Mouse (Mus musculus) stomach, embryonic 16.5 days (tissue): ENCODE measurements around the gene Uevld. TPM values are rescaled to one million over a fixed set of nuclear protein-coding genes. Genes with fewer than 3 reads are reported as not detected.
"Not testable (repeated sequence)": the region's sequence is repeated elsewhere in the genome, so short reads cannot be mapped to it uniquely, and the experiment has no call there.

ENCODE experiments used
- ATAC-seq: fragments of 200-750 bp; cut with Nextera tagmentation; 2 replicates; pipeline ENCODE4 v1.8.0; 2017; ENCODE audit warnings: moderate number of reproducible peaks, moderate TSS enrichment; ENCODE audit not compliant: insufficient read depth, low FRiP score
- H3K27ac ChIP-seq: fragments of 300-500 bp; sonication (generic); 2 replicates; pipeline ENCODE4 v1.5.1; 2014; ENCODE audit warnings: low read length
- H3K27me3 ChIP-seq: fragments of 300-500 bp; sonication (generic); 2 replicates; pipeline ENCODE4 v1.6.1; 2014; ENCODE audit warnings: low read length, control low read depth, mixed read lengths; ENCODE audit not compliant: control insufficient read depth, insufficient read depth
- H3K36me3 ChIP-seq: fragments of 300-500 bp; sonication (generic); 2 replicates; pipeline ENCODE4 v1.6.1; 2014; ENCODE audit warnings: low read length; ENCODE audit not compliant: control insufficient read depth, insufficient read depth
- H3K4me1 ChIP-seq: fragments of 300-500 bp; sonication (generic); 2 replicates; pipeline ENCODE4 v1.6.1; 2014; ENCODE audit warnings: low read length, control low read depth, mixed read lengths; ENCODE audit not compliant: control insufficient read depth, insufficient read depth
- H3K4me2 ChIP-seq: fragments of 300-500 bp; sonication (generic); 2 replicates; pipeline ENCODE4 v1.6.1; 2014; ENCODE audit warnings: low read depth, low read length, mixed read lengths
- H3K4me3 ChIP-seq: fragments of 300-500 bp; sonication (generic); replicated peaks from 2 replicates; pipeline ENCODE4 v1.5.1; 2014; ENCODE audit warnings: mild to moderate bottlenecking, low read length
- H3K9ac ChIP-seq: fragments of 300-500 bp; sonication (generic); 2 replicates; pipeline ENCODE4 v1.6.1; 2014; ENCODE audit warnings: low read length
- H3K9me3 ChIP-seq: fragments of 300-500 bp; sonication (generic); replicated peaks from 2 replicates; pipeline ENCODE4 v1.6.1; 2016; ENCODE audit warnings: low read length, control low read depth; ENCODE audit not compliant: control insufficient read depth
- WGBS: fragments of 180-500 bp; shearing (Covaris S2); extraction: QIAGEN DNeasy Blood & Tissue Kit; methylation state at CpG from one replicate; pipeline ENCODE4 v1.1.7; 2014; 5-methylcytosine and 5-hydroxymethylcytosine counted together
- polyA plus RNA-seq: library from polyadenylated mRNA; unstranded; fragments of >200 nt; fragmentation: Nextera tagmentation; extraction: Ambion mirVana; gene quantifications from 2 replicates; pipeline ENCODE4 v1.2.1, GENCODE M21; 2015

Gene Uevld
- polyA plus RNA-seq, 1 experiment from 2014 or later = 11.6 TPM

DNA sequence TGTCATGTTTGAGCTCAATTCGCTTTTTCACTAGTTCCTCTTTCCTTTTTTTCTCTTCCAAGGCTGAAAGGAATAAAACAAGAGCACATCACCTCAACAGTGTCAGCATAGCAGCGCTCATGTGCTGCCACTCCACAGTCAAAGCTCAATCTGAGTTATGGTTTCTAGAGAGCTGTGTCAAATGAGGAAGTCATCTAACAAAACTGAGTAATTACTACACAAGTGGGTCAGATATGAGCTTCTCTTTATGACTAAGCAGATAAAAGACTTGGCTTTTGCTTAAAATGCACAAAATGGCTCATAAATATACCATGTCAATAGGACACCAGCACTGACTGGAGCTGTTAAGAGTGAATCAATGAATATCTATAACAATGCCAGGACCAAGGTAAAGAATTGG is 40.6 kb upstream of the Uevld start:
- Histone ChIP-seq H3K9me3 (no peaks in the 10 kb centered on the region), H3K27me3 (no peaks in the 10 kb centered on the region), H3K27ac (no peak overlapping the region), H3K4me3 (no peak overlapping the region), H3K4me2 (no peak overlapping the region), H3K4me1 (peaks cover 36% of the 10 kb centered on the region), H3K36me3 (peaks cover 25% of the 10 kb centered on the region), H3K9ac (no peak overlapping the region)
- 92% methylated on average over 2 of the region's 2 CpGs for WGBS
- no peak for ATAC-seq

DNA sequence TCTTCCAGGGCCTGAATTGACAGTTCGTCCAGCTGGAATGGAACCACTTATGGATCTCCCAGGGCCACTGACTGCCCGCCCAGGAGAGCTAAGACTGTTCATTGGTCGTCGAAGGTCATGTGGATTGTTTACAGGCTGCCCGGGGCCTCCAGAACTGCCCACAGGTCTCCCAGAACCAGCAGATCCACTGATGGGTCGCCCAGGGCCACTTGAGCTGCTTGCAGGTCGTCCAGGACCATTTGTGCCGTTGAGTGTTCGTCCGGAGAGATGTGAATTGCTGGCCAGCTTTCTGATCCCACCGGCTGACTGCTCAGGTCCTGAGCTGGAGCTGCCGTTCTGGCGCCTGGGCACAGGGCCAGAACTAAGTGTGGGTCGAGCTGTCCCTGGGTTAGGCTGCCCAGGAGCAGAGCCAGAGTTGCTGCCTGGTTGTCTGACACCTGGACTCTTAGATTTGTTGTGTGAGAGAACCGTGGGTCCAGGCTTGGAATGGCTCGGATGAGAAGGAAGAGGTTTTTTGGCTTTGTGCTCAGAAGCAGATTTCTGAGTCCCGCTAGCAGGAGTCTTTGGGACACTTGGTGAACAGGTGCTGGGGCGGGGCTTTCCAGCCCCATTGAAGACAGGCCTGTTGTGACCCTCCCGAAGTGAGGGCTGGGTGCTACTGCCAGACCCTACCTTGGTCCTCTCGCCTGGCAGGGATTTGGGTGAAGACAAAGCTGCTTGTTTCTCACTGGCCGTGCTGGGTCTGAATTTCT is 39.5 kb upstream of the Uevld start:
- H3K9me3 ChIP-seq = no peaks in the 10 kb centered on the region
- H3K36me3 ChIP-seq = peaks cover 25% of the 10 kb centered on the region
- no peak overlapping the region for H3K9ac ChIP-seq
- H3K4me3 ChIP-seq = no peak overlapping the region
- WGBS = 81% methylated on average over 21 of the region's 21 CpGs
- no peak for ATAC-seq
- no peaks in the 10 kb centered on the region for H3K27me3 ChIP-seq
- H3K4me2 ChIP-seq = no peak overlapping the region
- H3K4me1 ChIP-seq = peaks cover 27% of the 10 kb centered on the region
- H3K27ac ChIP-seq = no peak overlapping the region

DNA sequence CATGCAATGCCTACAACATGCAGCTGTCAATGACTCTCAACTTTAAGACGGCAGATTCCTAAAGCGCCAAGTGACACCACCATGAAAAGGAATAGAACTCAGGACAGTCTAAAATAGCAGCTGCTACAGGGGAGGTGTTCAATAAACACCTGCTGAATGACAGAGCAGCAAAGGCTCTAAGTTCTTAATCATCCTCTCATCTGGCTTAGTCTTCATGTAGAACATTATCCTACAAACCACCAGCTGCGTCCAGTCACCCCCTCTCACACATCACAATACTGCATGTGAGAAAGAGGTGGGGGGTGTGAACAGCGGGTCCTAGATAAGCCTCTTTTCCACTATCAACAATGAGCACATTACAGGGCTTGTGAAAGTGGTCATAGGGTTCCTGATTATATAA is 38.7 kb upstream of the Uevld start:
- H3K4me1 ChIP-seq = peaks cover 19% of the 10 kb centered on the region
- H3K9me3 ChIP-seq = no peaks in the 10 kb centered on the region
- ATAC-seq = no peak
- H3K4me2 ChIP-seq = no peak overlapping the region
- no peak overlapping the region for H3K4me3 ChIP-seq
- H3K9ac ChIP-seq = no peak overlapping the region
- H3K36me3 ChIP-seq = peaks cover 25% of the 10 kb centered on the region
- no peaks in the 10 kb centered on the region for H3K27me3 ChIP-seq
- no peak overlapping the region for H3K27ac ChIP-seq
- 86% methylated on average over 4 of the region's 4 CpGs for WGBS

DNA sequence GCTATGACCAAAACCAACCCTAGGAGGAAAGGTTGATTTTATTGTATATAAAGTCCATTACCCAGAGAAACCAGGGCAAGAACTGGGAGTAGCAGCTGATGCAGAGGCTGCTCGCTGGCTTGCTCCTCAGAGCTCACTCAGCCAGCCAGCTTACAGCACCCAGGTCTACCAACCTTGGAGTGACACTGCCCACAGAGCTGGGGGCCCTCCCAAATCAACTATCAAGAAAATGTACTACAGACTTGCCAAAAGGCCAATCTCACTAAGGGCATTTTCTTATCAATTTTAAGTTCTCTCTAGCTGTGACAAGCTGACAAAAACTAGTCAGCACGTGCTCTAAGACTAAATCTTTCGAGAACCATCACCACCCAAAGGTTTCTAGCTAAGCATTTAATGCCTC is 37.2 kb upstream of the Uevld start:
- H3K9ac ChIP-seq = no peak overlapping the region
- no peak overlapping the region for H3K27ac ChIP-seq
- H3K27me3 ChIP-seq = no peaks in the 10 kb centered on the region
- 88% methylated on average over 3 of the region's 3 CpGs for WGBS
- H3K4me2 ChIP-seq = no peak overlapping the region
- ATAC-seq = no peak
- no peak overlapping the region for H3K4me3 ChIP-seq
- H3K9me3 ChIP-seq = no peaks in the 10 kb centered on the region
- peaks cover 25% of the 10 kb centered on the region for H3K36me3 ChIP-seq
- peaks cover 7% of the 10 kb centered on the region for H3K4me1 ChIP-seq

DNA sequence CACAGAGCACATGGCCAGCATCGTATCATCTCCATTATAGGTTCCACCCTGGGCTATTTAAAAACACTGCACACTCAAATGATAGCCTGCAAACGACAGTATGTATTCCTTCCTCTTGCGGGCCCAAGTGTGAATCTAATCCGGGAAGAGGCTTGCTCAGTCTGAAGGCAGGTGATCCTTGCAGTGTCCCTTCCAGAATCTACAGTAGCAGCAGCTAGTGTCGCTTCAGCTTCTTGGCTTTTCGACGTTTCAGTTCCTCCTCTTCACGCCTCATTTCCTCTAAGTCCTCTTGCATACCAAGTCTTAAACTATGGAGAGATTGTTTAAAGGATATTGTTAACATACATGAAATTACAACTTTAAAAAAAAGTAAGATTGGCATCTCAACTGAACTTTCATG is 34.8 kb upstream of the Uevld start:
- Histone ChIP-seq H3K36me3 (peaks cover 19% of the 10 kb centered on the region), H3K4me2 (no peak overlapping the region), H3K27me3 (no peaks in the 10 kb centered on the region), H3K9me3 (no peaks in the 10 kb centered on the region), H3K27ac (no peak overlapping the region), H3K4me1 (no peaks in the 10 kb centered on the region), H3K4me3 (no peak overlapping the region), H3K9ac (no peak overlapping the region)
- ATAC-seq = no peak
- 89% methylated on average over 8 of the region's 8 CpGs for WGBS

DNA sequence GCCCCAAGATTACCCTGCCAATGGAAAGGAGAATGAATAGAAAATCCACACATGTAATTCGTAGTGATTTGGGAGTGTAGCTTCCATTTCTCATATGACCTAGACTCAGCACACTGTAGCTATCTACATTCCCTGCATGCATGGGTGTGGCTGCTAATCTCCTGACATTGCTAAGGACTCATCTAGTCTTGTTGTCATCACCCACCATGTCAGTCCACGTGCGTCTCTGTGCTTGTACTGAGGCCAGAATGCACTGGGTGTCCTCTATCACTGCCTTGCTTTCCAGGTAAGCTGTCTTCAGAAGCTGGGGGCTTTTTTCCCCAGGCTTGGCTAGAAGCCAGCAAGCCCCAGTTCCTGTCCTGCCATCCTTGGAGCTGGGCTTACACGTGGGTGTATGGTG is 31.1 kb upstream of the Uevld start:
- not testable (repeated sequence) for H3K27me3 ChIP-seq, H3K4me3 ChIP-seq, H3K9me3 ChIP-seq, H3K36me3 ChIP-seq, H3K4me2 ChIP-seq, H3K27ac ChIP-seq, H3K9ac ChIP-seq, ATAC-seq
- 71% methylated on average over 4 of the region's 4 CpGs for WGBS
- peaks cover 16% of the 10 kb centered on the region; the same call in 1 of the 2 replicates for H3K4me1 ChIP-seq

DNA sequence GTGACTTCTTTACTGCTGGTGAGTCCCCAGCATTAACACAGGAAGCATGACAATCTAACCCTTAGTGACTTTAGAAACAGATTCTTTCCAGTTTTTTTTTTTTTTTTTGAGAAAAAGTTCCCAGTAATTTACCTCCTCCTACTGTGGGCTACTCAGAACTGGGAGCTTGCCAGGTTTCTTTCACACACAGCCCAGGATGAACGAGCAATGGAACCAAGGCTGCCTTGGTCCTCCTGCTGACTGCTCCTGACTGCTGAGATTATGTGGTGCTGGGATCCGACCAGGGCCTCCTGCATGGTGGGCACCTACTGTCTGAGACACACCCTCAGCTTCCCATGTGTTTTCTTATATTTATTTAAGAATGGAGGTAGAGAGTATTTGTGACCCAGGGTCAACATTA is 28.7 kb upstream of the Uevld start:
- Histone ChIP-seq H3K9ac (no peak overlapping the region), H3K4me2 (no peak overlapping the region)
- ATAC-seq = no peak; the same call in 1 of the 2 replicates

DNA sequence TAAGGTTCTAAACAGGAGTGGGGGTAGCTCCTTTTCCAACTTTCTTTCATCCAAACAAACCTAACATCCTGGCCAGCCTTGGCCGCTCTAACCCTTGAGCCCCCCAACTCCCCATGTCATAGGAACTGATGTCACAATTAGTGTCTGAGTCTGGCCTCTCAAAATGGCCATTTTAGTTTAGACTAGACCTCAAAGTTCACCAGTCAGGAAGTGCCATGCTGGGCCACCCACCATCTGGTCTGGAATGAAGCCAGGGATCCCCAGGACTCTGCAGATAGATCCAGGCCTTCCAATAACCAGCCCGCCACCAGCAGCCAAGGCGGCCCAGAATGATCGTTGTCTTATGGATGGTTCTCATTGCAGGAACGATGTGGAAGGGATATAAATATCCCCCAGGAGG is 28.3 kb upstream of the Uevld start:
- Histone ChIP-seq H3K27me3 (no peaks in the 10 kb centered on the region), H3K4me1 (peaks cover 16% of the 10 kb centered on the region; the same call in 1 of the 2 replicates), H3K36me3 (no peaks in the 10 kb centered on the region; the same call in 1 of the 2 replicates), H3K4me2 (no peak overlapping the region), H3K9ac (no peak overlapping the region), H3K9me3 (no peaks in the 10 kb centered on the region), H3K4me3 (no peak overlapping the region), H3K27ac (peak overlapping the region; percentile 24; the same call in 1 of the 2 replicates)
- WGBS = 39% methylated on average over 5 of the region's 5 CpGs
- peak; percentile 33; the same call in 1 of the 2 replicates for ATAC-seq

More for the DNA sequence above, 28.7 kb upstream of the Uevld start:
- Histone ChIP-seq H3K36me3 (no peaks in the 10 kb centered on the region; the same call in none of the 2 replicates), H3K4me3 (no peak overlapping the region), H3K27me3 (no peaks in the 10 kb centered on the region), H3K4me1 (peaks cover 16% of the 10 kb centered on the region; the same call in 1 of the 2 replicates), H3K9me3 (no peaks in the 10 kb centered on the region), H3K27ac (peak overlapping the region; percentile 24; the same call in 1 of the 2 replicates)
- WGBS = 24% methylated on average over 2 of the region's 2 CpGs

DNA sequence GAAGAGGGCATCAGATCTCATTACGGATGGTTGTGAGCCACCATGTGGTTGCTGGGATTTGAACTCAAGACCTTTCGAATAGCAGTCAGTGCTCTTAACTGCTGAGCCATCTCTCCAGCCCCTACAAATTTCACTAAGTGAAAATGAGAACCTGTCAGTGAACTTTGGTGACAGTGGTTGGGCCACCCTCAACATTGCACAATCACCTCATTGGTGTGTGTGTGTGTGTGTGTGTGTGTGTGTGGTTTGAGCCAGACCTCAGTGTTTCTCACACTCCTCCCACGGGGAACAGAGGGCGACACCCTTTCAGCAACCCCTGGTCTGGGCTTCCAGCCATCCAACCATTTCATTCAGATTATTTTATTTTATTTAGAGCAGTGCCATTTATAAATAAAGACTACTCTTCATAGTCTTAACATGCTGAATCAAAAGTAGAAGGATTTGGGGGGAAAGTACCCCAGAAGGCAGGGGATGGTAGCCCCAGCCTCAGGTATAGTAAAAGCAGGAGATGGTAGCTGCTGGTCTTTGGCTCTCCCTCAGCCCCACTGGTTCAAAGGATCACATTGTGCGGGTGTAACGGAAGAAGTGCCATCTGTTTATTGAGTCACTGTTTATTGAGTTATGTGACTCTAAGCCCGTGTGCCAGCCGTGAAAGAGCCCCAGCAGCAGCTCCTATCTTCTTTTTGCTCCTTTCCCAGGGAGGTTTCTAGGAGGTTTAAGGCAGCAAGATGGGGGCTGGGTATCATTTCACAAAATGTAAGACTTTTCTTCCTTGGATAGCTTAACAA is 27.6 kb upstream of the Uevld start:
- no peaks in the 10 kb centered on the region for H3K27me3 ChIP-seq
- no peak for ATAC-seq
- H3K36me3 ChIP-seq = no peaks in the 10 kb centered on the region; the same call in 1 of the 2 replicates
- no peaks in the 10 kb centered on the region for H3K9me3 ChIP-seq
- no peak overlapping the region for H3K4me2 ChIP-seq
- no peak overlapping the region for H3K4me3 ChIP-seq
- peaks cover 16% of the 10 kb centered on the region; the same call in 1 of the 2 replicates for H3K4me1 ChIP-seq
- WGBS = 47% methylated on average over 8 of the region's 8 CpGs
- no peak overlapping the region for H3K9ac ChIP-seq
- H3K27ac ChIP-seq = no peak overlapping the region; the same call in 1 of the 2 replicates
